In the genomic region with DNA sequence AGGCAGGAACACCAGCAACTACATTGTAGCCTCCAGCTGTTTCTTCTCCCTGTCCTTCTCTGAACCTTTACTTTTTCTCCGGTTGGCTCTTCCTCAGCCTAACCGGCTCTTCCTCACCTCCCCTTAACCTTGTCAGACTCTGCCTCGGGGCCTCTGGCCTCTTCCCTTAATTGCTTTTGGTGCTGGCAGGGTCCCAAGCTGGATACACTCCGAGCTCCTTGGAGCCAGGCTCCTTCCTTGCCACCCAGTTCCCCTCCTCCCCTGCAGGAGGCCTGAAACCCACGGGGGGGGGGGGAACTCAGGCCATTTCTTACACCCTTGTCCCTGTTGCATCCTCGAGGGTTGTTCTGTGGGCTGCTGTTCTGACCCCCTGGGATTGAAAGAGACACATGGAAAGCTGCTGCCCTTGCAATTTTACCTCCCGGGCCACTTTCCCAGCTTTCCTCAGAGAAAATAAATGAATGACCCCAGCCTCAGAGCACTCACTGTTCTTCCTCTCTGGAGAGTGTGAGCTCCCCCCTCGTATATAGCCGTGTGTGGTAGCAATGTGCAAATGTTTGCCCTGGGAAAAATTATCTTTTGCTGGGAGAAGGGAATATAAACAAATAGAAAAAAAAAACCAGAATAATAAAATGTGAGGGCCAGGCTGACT, we compare ENCODE assay signal across 9 mouse cellular contexts. TPM values are rescaled to one million over a fixed set of nuclear protein-coding genes. Genes with fewer than 3 reads are reported as not detected.
DNase-seq lines count a peak whose midpoint lies in the region; ATAC-seq lines count a peak whose summit lies in the region.
"Had no signal": no experiment of that assay in that cellular context is flagged by ENCODE, and none has a peak within 500 bp of the region (broad histone marks: within the 10 kb centered on the region; RNA-seq: fewer than 3 reads in every experiment).

No protein-coding gene starts in this region.

- intact Hi-C loops in heart, postnatal 36 days (cut with DNase I), result no loop called here
- intact Hi-C loops in gastrocnemius, postnatal 14 days (cut with DNase I; ENCODE audit: low total_unique reads), result loop anchor here (5.0 kb wide), 1 partner anchor 738 kb away; no protein-coding TSS in a partner anchor
- intact Hi-C loops in left cerebral cortex, postnatal 36 days (cut with DNase I), result no loop called here

- 10% methylated on average over 9 of the region's 9 CpGs for WGBS in heart, embryonic 10.5 days
- WGBS in hindbrain, embryonic 15.5 days, result 1% methylated on average over 9 of the region's 9 CpGs
- 9% methylated on average over 9 of the region's 9 CpGs for WGBS in midbrain, embryonic 11.5 days

- H3K36me3 ChIP-seq in heart, embryonic 10.5 days, result no peaks in the 10 kb centered on the region
- H3K36me3 ChIP-seq in hindbrain, embryonic 15.5 days, result no peaks in the 10 kb centered on the region
- H3K36me3 ChIP-seq in midbrain, embryonic 11.5 days (ENCODE audit: control insufficient read depth, insufficient read depth, low read length), result no peaks in the 10 kb centered on the region

- H3K4me2 ChIP-seq in hindbrain, embryonic 15.5 days, result peak overlapping the region; percentile 76
- peak overlapping the region; percentile 87 for H3K4me2 ChIP-seq in midbrain, embryonic 11.5 days

- 0 out of 2 replicates have a peak overlapping the region, but pooled peaks have one; percentile 87 for H3K9ac ChIP-seq in hindbrain, embryonic 15.5 days
- H3K9ac ChIP-seq in midbrain, embryonic 11.5 days (ENCODE audit: low read length), result peak overlapping the region; percentile 93

- peaks cover 25% of the 10 kb centered on the region for H3K4me1 ChIP-seq in heart, embryonic 10.5 days
- peaks cover 62% of the 10 kb centered on the region for H3K4me1 ChIP-seq in hindbrain, embryonic 15.5 days (replicated peaks)
- peaks cover 47% of the 10 kb centered on the region for H3K4me1 ChIP-seq in midbrain, embryonic 11.5 days (ENCODE audit: control insufficient read depth, insufficient read depth, low read length)

- H3K27me3 ChIP-seq in heart, embryonic 10.5 days (ENCODE audit: insufficient read depth, poor library complexity, severe bottlenecking), result peaks cover 100% of the 10 kb centered on the region
- H3K27me3 ChIP-seq in hindbrain, embryonic 15.5 days, result no peaks in the 10 kb centered on the region
- H3K27me3 ChIP-seq in midbrain, embryonic 11.5 days (ENCODE audit: control insufficient read depth, insufficient read depth, low read length), result peaks cover 8% of the 10 kb centered on the region; the same call in 1 of the 2 replicates

- no peak for DNase-seq in heart, embryonic 10.5 days (ENCODE audit: low spot score)
- no peak for DNase-seq in heart, postnatal 36 days
- DNase-seq in adrenal gland, postnatal 25 days, result peak; percentile 36
- DNase-seq in midbrain, embryonic 11.5 days (ENCODE audit: low spot score, missing footprints), result peak; percentile 91
- DNase-seq in embryo, embryonic 10.5 days (ENCODE audit: low spot score), result no peak
- DNase-seq in gastrocnemius, postnatal 14 days, result no peak
- no peak for DNase-seq in left cerebral cortex, postnatal 36 days (ENCODE audit: low spot score in 2 of 2)

- H3K9me3 ChIP-seq in heart, embryonic 10.5 days, result no peaks in the 10 kb centered on the region
- H3K9me3 ChIP-seq in hindbrain, embryonic 15.5 days, result no peaks in the 10 kb centered on the region
- H3K9me3 ChIP-seq in midbrain, embryonic 11.5 days (ENCODE audit: control insufficient read depth, low read length), result no peaks in the 10 kb centered on the region

- no peak for ATAC-seq in hindbrain, embryonic 15.5 days (ENCODE audit: low FRiP score, low read depth)
- ATAC-seq in midbrain, embryonic 11.5 days (ENCODE audit: low FRiP score), result no peak

- H3K27ac ChIP-seq in heart, embryonic 10.5 days, result no peak overlapping the region
- peak overlapping the region; percentile 98 for H3K27ac ChIP-seq in hindbrain, embryonic 15.5 days (replicated peaks)
- peak overlapping the region; percentile 88; the same call in 1 of the 2 replicates for H3K27ac ChIP-seq in midbrain, embryonic 11.5 days (ENCODE audit: low read depth, low read length)
- H3K27ac ChIP-seq: gastrocnemius, adult 2 months had no signal

- H3K4me3 ChIP-seq in heart, embryonic 10.5 days, result peak overlapping the region; percentile 63; the same call in 1 of the 2 replicates
- H3K4me3 ChIP-seq in hindbrain, embryonic 15.5 days, result peak overlapping the region; percentile 59
- peak overlapping the region; percentile 77 for H3K4me3 ChIP-seq in midbrain, embryonic 11.5 days (ENCODE audit: low read depth, low read length)

RNA-seq across cellular contexts. Expression of a gene that starts 1.2 kb away (rescaled TPM):
- polyA plus RNA-seq in heart, embryonic 10.5 days (2016; fragmentation: Nextera tagmentation; extraction: Ambion mirVana), result 0.14 and 0.80 TPM in 2 replicates
- under 1 TPM in 1 of 2 experiments, not detected in 1; 0.08 TPM for total RNA-seq in heart, postnatal 36 days (2021)
- total RNA-seq in adrenal gland, postnatal 25 days (2021), result 4.3 and 6.9 TPM in 2 replicates
- 67.7 and 81.1 TPM in 2 replicates for polyA plus RNA-seq in hindbrain, embryonic 15.5 days (2015; fragmentation: Nextera tagmentation; extraction: Ambion mirVana)
- polyA plus RNA-seq in midbrain, embryonic 11.5 days (2014; fragmentation: Nextera tagmentation; extraction: Ambion mirVana), result 23.0 and 25.6 TPM in 2 replicates
- total RNA-seq in gastrocnemius, postnatal 14 days (2021), result under 1 TPM; 0.37 to 0.53 TPM
- 10 to 100 TPM; 30.7 to 31.8 TPM for total RNA-seq in left cerebral cortex, postnatal 36 days (2021)
- total RNA-seq: gastrocnemius, adult 2 months had no signal

Comparison
In these comparisons a context has a peak if more than half of its experiments do, and no peak if none do; other contexts are left out.
1. DNase-seq: peak in adrenal gland, postnatal 25 days (single experiment) and midbrain, embryonic 11.5 days (single experiment); none in heart, embryonic 10.5 days (single experiment), heart, postnatal 36 days (0 of 2), embryo, embryonic 10.5 days (single experiment), gastrocnemius, postnatal 14 days (single experiment) and left cerebral cortex, postnatal 36 days (0 of 2).
2. Peak in every context shown above with its lines, with median percentiles within 50 percentile points of each other: H3K4me3 ChIP-seq.